Mouse (Mus musculus) right cerebral cortex, adult 18-20 months (tissue): ENCODE data around the gene Frmd7.

ENCODE experiments used
- DNase-seq: peaks from one replicate; pipeline ENCODE4 v3.0.0; 2022; ENCODE audit warnings: mixed read lengths

Gene Frmd7

DNA sequence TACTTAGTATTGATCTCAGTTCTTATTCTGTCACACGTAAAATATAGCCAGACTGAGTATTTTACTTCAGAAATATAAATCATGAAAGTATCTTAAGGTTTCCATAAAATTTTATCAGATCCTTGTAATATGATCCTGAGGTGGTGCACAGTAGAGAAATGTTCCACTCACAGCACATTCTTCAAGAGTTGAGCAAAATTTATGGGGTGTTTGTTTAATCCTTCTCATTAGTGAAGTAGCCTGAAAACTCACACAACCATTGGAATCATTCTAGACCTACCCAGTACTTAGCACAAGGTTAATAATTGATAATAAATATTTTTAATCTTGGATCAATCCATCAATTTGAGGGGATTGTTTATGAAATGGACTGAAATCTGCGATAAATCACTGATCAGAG is 78.7 kb downstream of the Frmd7 start:
- DNase-seq: no peak

- no peak for DNase-seq
These were observed 91.9 kb downstream of the Frmd7 start for GRCm38 (mm10) chrX:50850428-50851184.
